Mouse (Mus musculus): Measurements from ENCODE around the gene Agtr1a. TPM values are rescaled to one million over a fixed set of nuclear protein-coding genes. Genes with fewer than 3 reads are reported as not detected.

Agtr1a gene
- total and polyA plus RNA-seq, 2 experiments, result 45.2 to 86.5 TPM

GRCm38 (mm10) chr13:30341987-30342898 is 6.0 kb downstream of the Agtr1a start:
- WGBS, result 66% methylated on average over 19 of the region's 19 CpGs
- DNase-seq (ENCODE audit: extremely low read depth, low read depth, low spot score), result peak; percentile 86
- H3K4me3 ChIP-seq (ENCODE audit: insufficient read depth, low read depth, low read length), result no peak overlapping the region
- peak overlapping the region; percentile 30 for H3K27ac ChIP-seq (replicated peaks; ENCODE audit: insufficient read depth, low read depth, low read length)
- peaks cover 23% of the 10 kb centered on the region for H3K4me1 ChIP-seq (ENCODE audit: control insufficient read depth, insufficient read depth, low read length)
- H3K9ac ChIP-seq (ENCODE audit: low read depth, low read length), result no peak overlapping the region
- peaks cover 5% of the 10 kb centered on the region for H3K79me2 ChIP-seq (ENCODE audit: control insufficient read depth, insufficient read depth, low read length)
- H3K27me3 ChIP-seq (ENCODE audit: control insufficient read depth, insufficient read depth, low read length), result no peaks in the 10 kb centered on the region
- peaks cover 7% of the 10 kb centered on the region for H3K36me3 ChIP-seq (ENCODE audit: control insufficient read depth, insufficient read depth, low read length)
- TF ChIP-seq POLR2A (IDR thresholded peaks at IDR 0.05; ENCODE audit: extremely low read depth, insufficient read depth, low read length) (no peak), CTCF (IDR thresholded peaks at IDR 0.05; ENCODE audit: low read depth, low read length) (no peak)

- Histone ChIP-seq H3K79me2 (ENCODE audit: control insufficient read depth, insufficient read depth, low read length) (peaks cover 8% of the 10 kb centered on the region), H3K4me1 (ENCODE audit: control insufficient read depth, insufficient read depth, low read length) (peaks cover 30% of the 10 kb centered on the region), H3K4me3 (ENCODE audit: insufficient read depth, low read depth, low read length) (no peak overlapping the region; the same call in 1 of the 2 replicates), H3K9ac (ENCODE audit: low read depth, low read length) (peak overlapping the region; percentile 69), H3K27me3 (ENCODE audit: control insufficient read depth, insufficient read depth, low read length) (no peaks in the 10 kb centered on the region), H3K27ac (replicated peaks; ENCODE audit: insufficient read depth, low read depth, low read length) (peak overlapping the region; percentile 56), H3K36me3 (ENCODE audit: control insufficient read depth, insufficient read depth, low read length) (peaks cover 7% of the 10 kb centered on the region)
- TF ChIP-seq CTCF (IDR thresholded peaks at IDR 0.05; ENCODE audit: low read depth, low read length) (no peak), POLR2A (IDR thresholded peaks at IDR 0.05; ENCODE audit: extremely low read depth, insufficient read depth, low read length) (no peak)
- WGBS, result 65% methylated on average over 11 of the region's 11 CpGs
- DNase-seq (ENCODE audit: extremely low read depth, low read depth, low spot score), result peak; percentile 47
Measured at GRCm38 (mm10) chr13:30345427-30345913, 9.2 kb downstream of the Agtr1a start.

GRCm38 (mm10) chr13:30346881-30347280 is 10.6 kb downstream of the Agtr1a start:
- TF ChIP-seq CTCF (IDR thresholded peaks at IDR 0.05; ENCODE audit: low read depth, low read length) (no peak), POLR2A (IDR thresholded peaks at IDR 0.05; ENCODE audit: extremely low read depth, insufficient read depth, low read length) (no peak)
- peaks cover 11% of the 10 kb centered on the region; the same call in 1 of the 2 replicates for H3K79me2 ChIP-seq (ENCODE audit: control insufficient read depth, insufficient read depth, low read length)
- 0 out of 2 replicates have a peak overlapping the region, but pooled peaks have one; percentile 20 for H3K4me3 ChIP-seq (ENCODE audit: insufficient read depth, low read depth, low read length)
- H3K27me3 ChIP-seq (ENCODE audit: control insufficient read depth, insufficient read depth, low read length), result no peaks in the 10 kb centered on the region
- peak; percentile 98 for DNase-seq (ENCODE audit: extremely low read depth, low read depth, low spot score)
- H3K4me1 ChIP-seq (ENCODE audit: control insufficient read depth, insufficient read depth, low read length), result peaks cover 24% of the 10 kb centered on the region
- H3K9ac ChIP-seq (ENCODE audit: low read depth, low read length), result peak overlapping the region; percentile 45; the same call in 1 of the 2 replicates
- WGBS, result 15% methylated on average over 4 of the region's 4 CpGs
- H3K27ac ChIP-seq (replicated peaks; ENCODE audit: insufficient read depth, low read depth, low read length), result peak overlapping the region; percentile 80
- peaks cover 9% of the 10 kb centered on the region for H3K36me3 ChIP-seq (ENCODE audit: control insufficient read depth, insufficient read depth, low read length)

- TF ChIP-seq POLR2A (IDR thresholded peaks at IDR 0.05; ENCODE audit: extremely low read depth, insufficient read depth, low read length) (no peak), CTCF (IDR thresholded peaks at IDR 0.05; ENCODE audit: low read depth, low read length) (no peak)
- H3K4me1 ChIP-seq (ENCODE audit: control insufficient read depth, insufficient read depth, low read length), result peaks cover 19% of the 10 kb centered on the region
- H3K9ac ChIP-seq (ENCODE audit: low read depth, low read length), result no peak overlapping the region
- DNase-seq (ENCODE audit: extremely low read depth, low read depth, low spot score), result peak; percentile 84
- no peak overlapping the region for H3K4me3 ChIP-seq (ENCODE audit: insufficient read depth, low read depth, low read length)
- peaks cover 8% of the 10 kb centered on the region; the same call in 1 of the 2 replicates for H3K79me2 ChIP-seq (ENCODE audit: control insufficient read depth, insufficient read depth, low read length)
- no peak overlapping the region for H3K27ac ChIP-seq (replicated peaks; ENCODE audit: insufficient read depth, low read depth, low read length)
- H3K27me3 ChIP-seq (ENCODE audit: control insufficient read depth, insufficient read depth, low read length), result no peaks in the 10 kb centered on the region
- H3K36me3 ChIP-seq (ENCODE audit: control insufficient read depth, insufficient read depth, low read length), result peaks cover 9% of the 10 kb centered on the region
Measured at GRCm38 (mm10) chr13:30348306-30348705, 12.1 kb downstream of the Agtr1a start.

GRCm38 (mm10) chr13:30351966-30352365 is 15.7 kb downstream of the Agtr1a start:
- no peak overlapping the region for H3K9ac ChIP-seq (ENCODE audit: low read depth, low read length)
- H3K79me2 ChIP-seq (ENCODE audit: control insufficient read depth, insufficient read depth, low read length), result peaks cover 8% of the 10 kb centered on the region; the same call in 1 of the 2 replicates
- TF ChIP-seq POLR2A (IDR thresholded peaks at IDR 0.05; ENCODE audit: extremely low read depth, insufficient read depth, low read length) (no peak), CTCF (IDR thresholded peaks at IDR 0.05; ENCODE audit: low read depth, low read length) (no peak)
- no peak for DNase-seq (ENCODE audit: extremely low read depth, low read depth, low spot score)
- H3K36me3 ChIP-seq (ENCODE audit: control insufficient read depth, insufficient read depth, low read length), result peaks cover 4% of the 10 kb centered on the region
- H3K4me3 ChIP-seq (ENCODE audit: insufficient read depth, low read depth, low read length), result no peak overlapping the region
- peak overlapping the region; percentile 21; the same call in 1 of the 2 replicates for H3K27ac ChIP-seq (replicated peaks; ENCODE audit: insufficient read depth, low read depth, low read length)
- no peaks in the 10 kb centered on the region for H3K27me3 ChIP-seq (ENCODE audit: control insufficient read depth, insufficient read depth, low read length)
- peaks cover 23% of the 10 kb centered on the region for H3K4me1 ChIP-seq (ENCODE audit: control insufficient read depth, insufficient read depth, low read length)
- WGBS, result 62% methylated on average over 13 of the region's 13 CpGs
